Mouse (Mus musculus): ENCODE results near the gene Tnnt2.

The Tnnt2 gene

GRCm38 (mm10) chr1:135835716-135836483 is at the start of gene Tnnt2:
TSS of gene Tnnt2 (plus strand) at chr1:135836354.
- DNase-seq (ENCODE audit: low read depth, low spot score): no peak

DNA sequence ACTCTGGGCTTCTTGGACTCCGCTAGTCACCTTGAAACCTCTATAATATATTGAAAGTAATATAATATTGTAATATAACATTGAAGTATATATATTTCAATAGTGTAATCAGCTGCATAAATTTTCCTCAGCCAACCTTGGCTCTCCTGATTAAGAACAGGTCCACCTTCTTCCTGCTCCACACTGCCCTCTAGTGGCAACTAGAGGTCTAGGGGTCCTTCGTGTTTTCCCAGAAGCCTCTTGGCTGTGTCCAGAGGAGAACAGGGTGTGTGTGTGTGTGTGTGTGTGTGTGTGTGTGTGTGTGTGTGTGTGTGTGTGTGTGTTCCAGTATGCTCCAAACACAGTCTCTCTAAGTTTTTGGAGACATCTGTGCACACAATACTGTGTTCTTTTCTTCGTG is 48.4 kb upstream of the Tnnt2 start:
- peak; percentile 86 for DNase-seq (ENCODE audit: low read depth, low spot score)

DNA sequence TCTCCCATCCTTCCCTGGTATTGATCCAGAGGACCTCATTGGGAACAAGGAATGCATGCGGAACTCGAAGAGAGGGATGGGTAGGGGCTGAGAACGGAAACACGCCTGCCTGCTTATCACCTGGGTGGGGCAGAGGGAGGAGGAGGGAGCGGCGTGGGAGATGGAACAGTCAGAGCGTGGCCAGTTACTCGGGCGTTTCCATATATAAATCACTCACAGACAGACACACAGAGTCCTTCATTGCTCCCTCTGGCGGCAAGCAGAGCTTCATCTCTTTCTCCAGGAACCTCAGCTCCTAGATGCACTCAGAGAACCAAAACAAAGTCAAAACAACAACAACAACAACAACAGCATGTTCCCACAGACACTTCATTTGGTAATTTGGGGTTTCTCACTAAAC is 47.4 kb upstream of the Tnnt2 start:
- DNase-seq (ENCODE audit: low read depth, low spot score): peak; percentile 72

DNA sequence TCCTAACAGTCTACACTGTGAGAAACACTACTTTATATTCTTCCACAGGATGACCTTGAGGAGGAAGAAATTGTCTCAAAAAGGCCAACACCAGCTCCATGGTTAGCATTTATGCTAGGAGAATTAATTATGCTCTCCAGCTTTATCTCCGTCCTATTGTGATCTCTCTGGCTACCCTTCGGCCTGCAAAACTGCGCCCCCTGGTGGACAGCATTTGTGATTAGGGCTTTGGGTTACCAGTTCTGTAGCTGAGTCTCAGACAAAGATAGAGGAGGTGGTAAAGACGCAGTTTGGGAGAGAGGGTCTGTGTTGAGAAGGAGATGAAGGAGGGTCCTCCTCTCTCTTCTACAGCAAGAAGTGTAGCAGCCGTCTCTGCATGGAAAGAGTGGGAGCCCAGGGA is 46.3 kb upstream of the Tnnt2 start:
- peak; percentile 81 for DNase-seq (ENCODE audit: low read depth, low spot score)

- peak; percentile 10 for DNase-seq (ENCODE audit: low read depth, low spot score)
Measured at GRCm38 (mm10) chr1:135792143-135792939, 43.8 kb upstream of the Tnnt2 start.

- peak; percentile 60 for DNase-seq (ENCODE audit: low read depth, low spot score)
Measured at GRCm38 (mm10) chr1:135793370-135794215, 42.6 kb upstream of the Tnnt2 start.

DNA sequence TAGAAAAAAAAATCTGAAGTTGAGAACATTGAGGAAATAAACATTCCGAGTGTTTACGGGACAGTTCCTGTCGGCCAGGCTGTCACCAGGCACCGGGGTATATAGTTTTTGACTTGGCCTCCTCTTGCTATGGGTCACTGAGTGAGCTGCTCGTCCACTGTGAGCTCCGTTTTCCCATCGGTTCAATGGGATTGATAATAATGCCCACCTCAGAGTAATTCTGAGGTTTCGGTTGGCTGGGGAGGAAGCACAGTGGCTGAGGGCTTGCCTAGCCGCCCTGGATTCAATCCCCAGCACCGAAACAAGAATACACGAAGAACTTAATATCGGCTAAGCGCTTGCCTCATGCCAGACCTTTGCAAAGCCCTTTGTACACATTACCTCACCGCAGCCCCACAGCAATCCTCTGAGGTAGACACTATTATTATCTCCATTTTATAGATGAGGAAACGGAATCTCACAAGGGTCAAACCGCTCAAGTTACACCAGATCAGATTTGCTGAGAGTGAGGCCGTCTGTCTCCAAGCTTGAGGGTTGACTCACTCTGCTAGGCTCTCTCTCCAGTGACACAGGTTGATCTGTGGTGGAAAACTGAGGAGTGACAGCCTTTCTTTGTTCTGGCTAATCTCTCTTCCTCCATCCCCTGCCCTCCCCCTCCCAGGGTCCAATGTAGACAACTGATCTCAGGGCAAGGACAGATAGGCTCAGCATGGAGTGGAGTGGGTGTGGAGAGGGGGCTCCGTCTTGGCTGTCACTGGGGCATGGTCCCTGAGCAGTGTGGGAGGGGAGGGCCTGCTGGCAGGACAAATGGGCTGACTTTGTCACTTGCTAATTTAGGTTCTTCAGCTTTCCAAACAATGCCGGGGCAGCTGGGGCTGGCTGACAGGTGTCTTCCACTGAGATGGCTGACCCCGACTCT is 41.7 kb upstream of the Tnnt2 start:
- DNase-seq (ENCODE audit: low read depth, low spot score): no peak

GRCm38 (mm10) chr1:135798492-135798891 is 37.7 kb upstream of the Tnnt2 start:
- no peak for DNase-seq (ENCODE audit: low read depth, low spot score)

GRCm38 (mm10) chr1:135799109-135799627 is 37.0 kb upstream of the Tnnt2 start:
- no peak for DNase-seq (ENCODE audit: low read depth, low spot score)

DNA sequence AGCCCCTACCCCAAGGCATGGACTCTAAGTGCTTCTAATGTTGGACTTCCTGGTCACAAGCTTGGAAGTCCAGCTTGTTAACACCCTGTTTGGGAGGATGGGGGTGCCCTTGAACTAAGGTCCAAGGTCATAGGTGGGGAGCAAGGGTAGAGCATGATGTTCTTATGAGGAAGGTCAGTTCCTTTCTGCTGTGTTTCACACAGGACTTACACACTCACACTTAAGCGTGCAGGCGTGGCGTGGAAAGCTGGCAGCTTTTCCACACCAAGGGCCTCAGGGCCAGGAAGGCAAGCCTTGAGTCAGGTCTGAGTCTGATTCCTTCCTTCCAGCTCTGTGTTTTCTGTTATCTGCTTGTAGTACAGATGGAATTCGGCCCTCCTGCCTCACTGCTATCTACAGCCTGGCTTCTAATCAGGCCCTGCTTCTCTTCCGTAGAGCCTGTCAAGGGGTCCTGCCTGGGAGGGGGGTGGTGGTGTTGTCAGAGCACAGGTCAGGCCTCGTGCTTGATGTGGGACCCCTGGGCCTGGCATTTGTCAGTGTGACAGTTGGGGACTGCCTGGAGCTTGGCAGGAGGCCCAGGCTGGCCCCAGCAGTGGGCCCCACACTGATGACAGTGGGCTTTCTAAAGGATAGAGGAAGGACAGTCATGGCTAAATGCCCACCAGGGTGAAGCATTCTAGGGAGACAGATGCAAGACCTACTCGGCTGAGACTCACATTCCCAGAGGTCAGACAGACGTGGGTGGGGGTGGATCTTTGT is 35.8 kb upstream of the Tnnt2 start:
- DNase-seq (ENCODE audit: low read depth, low spot score): no peak

- DNase-seq (ENCODE audit: low read depth, low spot score): no peak
Measured at GRCm38 (mm10) chr1:135807546-135807945, 28.6 kb upstream of the Tnnt2 start.

- DNase-seq (ENCODE audit: low read depth, low spot score): no peak
Measured at GRCm38 (mm10) chr1:135810180-135810579, 26.0 kb upstream of the Tnnt2 start.

DNA sequence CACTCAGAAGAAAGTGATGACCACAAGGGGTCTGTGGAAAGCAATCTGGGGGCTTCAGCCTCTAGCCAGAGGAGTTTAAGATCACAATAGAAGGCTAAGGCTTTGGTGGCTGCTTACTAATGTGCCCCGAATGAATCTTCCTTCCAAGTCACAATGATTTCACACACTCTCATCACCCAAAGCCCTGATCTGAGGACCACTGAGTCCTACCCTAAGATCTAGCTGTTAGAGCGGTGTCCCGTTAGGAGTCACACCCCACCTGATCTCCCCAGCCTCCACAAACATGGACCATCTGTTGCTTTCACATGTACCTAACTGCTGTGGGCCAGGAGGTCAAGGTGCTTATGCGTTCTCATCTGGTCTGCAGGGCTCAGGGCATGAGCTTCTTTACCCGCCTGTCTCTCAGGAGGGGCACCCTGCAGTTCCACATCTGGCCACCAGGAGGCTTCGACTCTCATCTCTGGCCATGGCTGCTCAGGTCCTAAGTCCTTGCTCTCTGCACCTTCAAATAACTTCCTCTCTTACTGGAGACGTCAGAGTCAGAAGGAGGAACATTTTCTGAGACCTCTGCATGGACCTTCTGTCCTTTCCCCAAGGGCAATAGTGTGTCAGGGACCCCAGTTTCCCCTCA is 25.0 kb upstream of the Tnnt2 start:
- DNase-seq (ENCODE audit: low read depth, low spot score): peak; percentile 72

DNA sequence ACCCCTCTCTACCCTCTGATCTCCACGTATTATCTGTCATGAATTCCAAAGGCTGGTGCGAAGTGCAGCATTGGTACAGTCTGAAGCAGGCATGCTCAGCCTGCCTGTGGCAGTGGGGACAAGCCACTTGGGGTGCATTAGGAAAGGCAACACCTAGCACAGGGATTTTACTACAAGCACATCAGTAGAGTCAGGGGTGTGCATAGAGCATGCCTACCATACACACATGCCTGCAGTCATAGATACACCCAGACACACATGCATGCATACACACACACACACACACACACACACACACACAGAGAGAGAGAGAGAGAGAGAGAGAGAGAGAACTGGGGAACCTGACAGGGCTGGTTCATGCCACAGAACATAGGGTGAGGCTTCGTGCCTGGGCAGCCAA is 23.9 kb upstream of the Tnnt2 start:
- DNase-seq (ENCODE audit: low read depth, low spot score): no peak

- no peak for DNase-seq (ENCODE audit: low read depth, low spot score)
Measured at GRCm38 (mm10) chr1:135812618-135813017, 23.5 kb upstream of the Tnnt2 start.

- DNase-seq (ENCODE audit: low read depth, low spot score): no peak
Measured at GRCm38 (mm10) chr1:135813071-135813470, 23.1 kb upstream of the Tnnt2 start.

- no peak for DNase-seq (ENCODE audit: low read depth, low spot score)
Measured at GRCm38 (mm10) chr1:135813687-135814395, 22.3 kb upstream of the Tnnt2 start.

DNA sequence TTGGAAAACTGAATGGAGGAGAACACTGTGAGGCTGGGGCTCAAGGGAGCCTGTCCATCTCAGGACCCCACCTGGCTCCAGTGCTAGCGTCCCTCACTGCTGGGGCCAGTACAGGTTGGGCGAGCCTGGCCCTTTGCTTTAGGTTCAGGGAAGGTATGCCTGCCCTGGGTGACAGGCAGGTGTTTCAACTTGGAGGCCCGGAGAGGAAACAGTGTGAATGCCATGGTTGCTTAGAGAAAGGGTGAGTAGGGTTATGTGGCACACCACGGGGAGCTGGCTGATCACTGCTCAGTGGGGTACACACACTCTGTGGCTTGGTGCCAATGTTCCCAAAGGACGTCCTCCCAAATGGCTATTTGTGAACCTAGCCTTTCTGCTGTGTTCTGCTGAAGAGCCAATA is 21.6 kb upstream of the Tnnt2 start:
- no peak for DNase-seq (ENCODE audit: low read depth, low spot score)

- DNase-seq (ENCODE audit: low read depth, low spot score): no peak
Measured at GRCm38 (mm10) chr1:135817595-135817994, 18.6 kb upstream of the Tnnt2 start.

All from A20 (cell line).